Mouse (Mus musculus): ENCODE data around the gene Krtap16-3. TPM values are rescaled to one million over a fixed set of nuclear protein-coding genes. Genes with fewer than 3 reads are reported as not detected.

The Krtap16-3 gene
- polyA plus RNA-seq (2012; rRNA removed) = not detected in 2 replicates

DNA sequence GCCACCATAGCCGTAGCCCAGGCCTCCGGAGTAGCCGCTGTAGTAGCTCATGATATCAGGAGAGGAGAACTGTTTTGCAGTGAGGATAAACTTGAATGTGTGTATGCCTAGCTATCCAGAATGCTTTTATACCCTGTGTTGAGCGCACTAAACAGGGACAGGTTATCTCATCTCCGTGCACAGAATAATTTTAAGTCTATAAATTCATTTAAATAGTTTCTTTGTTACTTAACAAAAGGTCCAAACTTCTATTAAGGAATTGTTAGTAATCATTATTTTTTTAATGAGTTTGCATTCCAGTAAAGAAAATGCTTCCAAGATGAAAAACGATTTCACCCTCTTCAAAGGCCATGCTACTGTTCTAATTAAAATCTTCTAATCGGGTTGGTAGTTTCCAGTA, at the start of gene Krtap16-3:
Gene Krtap16-3 (minus strand): TSS at position 101 of the 400 bp plus-strand sequence.

DNA sequence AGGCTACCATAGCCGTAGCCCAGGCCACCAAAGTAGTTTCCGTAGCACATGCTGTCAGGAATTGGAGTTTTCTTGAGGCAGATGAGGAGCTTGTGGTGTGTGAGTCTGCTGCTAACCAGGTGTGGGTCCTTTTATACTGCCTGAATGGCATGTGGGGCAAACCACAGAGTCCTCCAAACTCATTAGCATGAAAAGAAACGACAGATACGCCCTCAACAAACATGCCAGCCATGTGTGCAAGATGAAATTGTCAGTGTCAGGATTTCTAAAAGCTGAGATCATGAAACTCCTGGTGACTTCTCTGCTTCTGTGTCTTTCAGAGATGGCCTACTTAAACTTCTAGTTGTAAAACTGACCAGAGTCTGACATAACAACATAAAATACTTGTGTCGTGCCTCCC, 48.0 kb upstream of the Krtap16-3 start, which contains the start of gene Krtap22-2:
Gene Krtap22-2 (minus strand): TSS at position 101 of the 400 bp plus-strand sequence.

DNA sequence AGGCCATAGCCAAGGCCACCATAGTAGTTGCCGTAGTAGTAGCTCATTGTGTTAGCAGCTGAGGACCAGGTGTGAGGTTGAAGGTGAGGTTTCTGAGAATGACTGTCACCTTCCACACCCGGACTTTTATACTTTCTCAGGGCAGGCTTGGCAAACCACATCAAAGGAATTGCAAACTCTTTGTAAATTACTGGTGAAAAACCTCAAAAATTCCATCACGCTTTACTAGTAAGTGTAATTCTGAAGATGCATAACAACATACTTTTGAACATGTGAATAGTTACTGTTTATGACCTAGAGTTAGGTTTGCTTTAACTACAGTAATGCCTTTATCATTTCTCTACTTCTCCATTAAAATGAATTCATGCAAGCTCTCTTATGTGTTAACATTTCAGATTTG, 30.5 kb downstream of the Krtap16-3 start, which contains the start of gene Krtap19-9b:
Gene Krtap19-9b (minus strand): TSS at position 101 of the 400 bp plus-strand sequence.

Other genes starting within 250 kb of the Krtap16-3 start
- gene Krtap13-1, start 234.0 kb downstream of the Krtap16-3 start, polyA plus RNA-seq (2012; rRNA removed) = not detected in 2 replicates
- not detected in 2 replicates for gene Krtap13, start 211.2 kb downstream of the Krtap16-3 start, polyA plus RNA-seq (2012; rRNA removed)
- not detected in 2 replicates for gene 2310034C09Rik, start 204.0 kb downstream of the Krtap16-3 start, polyA plus RNA-seq (2012; rRNA removed)
- gene 2310057N15Rik, start 188.7 kb downstream of the Krtap16-3 start, polyA plus RNA-seq (2012; rRNA removed) = not detected in 2 replicates
- not detected in 2 replicates for gene Gm5965, start 185.0 kb downstream of the Krtap16-3 start, polyA plus RNA-seq (2012; rRNA removed)
- not detected in 2 replicates for gene Gm20741, start 150.7 kb downstream of the Krtap16-3 start, polyA plus RNA-seq (2012; rRNA removed)
- gene Krtap15, start 142.7 kb downstream of the Krtap16-3 start, polyA plus RNA-seq (2012; rRNA removed) = not detected in 2 replicates
- not detected in 2 replicates for gene Krtap14, start 136.7 kb downstream of the Krtap16-3 start, polyA plus RNA-seq (2012; rRNA removed)
- not detected in 2 replicates for gene Krtap19-1, start 93.5 kb downstream of the Krtap16-3 start, polyA plus RNA-seq (2012; rRNA removed)
- gene Krtap19-2, start 88.6 kb downstream of the Krtap16-3 start, polyA plus RNA-seq (2012; rRNA removed) = not detected in 2 replicates
- gene Krtap19-3, start 84.8 kb downstream of the Krtap16-3 start, polyA plus RNA-seq (2012; rRNA removed) = not detected in 2 replicates
- gene Krtap19-4, start 77.8 kb downstream of the Krtap16-3 start, polyA plus RNA-seq (2012; rRNA removed) = not detected in 2 replicates
- gene Krtap19-5, start 66.4 kb downstream of the Krtap16-3 start, polyA plus RNA-seq (2012; rRNA removed) = not detected in 2 replicates
- not detected in 2 replicates for gene Krtap19-9b, start 30.6 kb downstream of the Krtap16-3 start, polyA plus RNA-seq (2012; rRNA removed)
- not detected in 2 replicates for gene Krtap22-2, start 47.9 kb upstream of the Krtap16-3 start, polyA plus RNA-seq (2012; rRNA removed)
- not detected in 2 replicates for gene Gm10229, start 52.4 kb upstream of the Krtap16-3 start, polyA plus RNA-seq (2012; rRNA removed)
- gene Krtap6-1, start 68.8 kb upstream of the Krtap16-3 start, polyA plus RNA-seq (2012; rRNA removed) = not detected in 2 replicates
- not detected in 2 replicates for gene Gm10228, start 78.6 kb upstream of the Krtap16-3 start, polyA plus RNA-seq (2012; rRNA removed)
- gene Krtap6-5, start 85.0 kb upstream of the Krtap16-3 start, polyA plus RNA-seq (2012; rRNA removed) = not detected in 2 replicates
- not detected in 2 replicates for gene 1110025L11Rik, start 101.1 kb upstream of the Krtap16-3 start, polyA plus RNA-seq (2012; rRNA removed)
- not detected in 2 replicates for gene Krtap6-3, start 121.1 kb upstream of the Krtap16-3 start, polyA plus RNA-seq (2012; rRNA removed)
- not detected in 2 replicates for gene Gm6358, start 178.0 kb upstream of the Krtap16-3 start, polyA plus RNA-seq (2012; rRNA removed)
- not detected in 2 replicates for gene Gm10061, start 188.2 kb upstream of the Krtap16-3 start, polyA plus RNA-seq (2012; rRNA removed)
- gene Gm9789, start 195.1 kb upstream of the Krtap16-3 start, polyA plus RNA-seq (2012; rRNA removed) = not detected in 2 replicates
- not detected in 2 replicates for gene Gm7735, start 206.6 kb upstream of the Krtap16-3 start, polyA plus RNA-seq (2012; rRNA removed)
- gene 1110057P08Rik, start 211.9 kb upstream of the Krtap16-3 start, polyA plus RNA-seq (2012; rRNA removed) = not detected in 2 replicates
- gene Krtap20-2, start 243.0 kb upstream of the Krtap16-3 start, polyA plus RNA-seq (2012; rRNA removed) = not detected in 2 replicates